Mouse (Mus musculus) gastrocnemius, postnatal 4 days (tissue): ENCODE results near the gene Zfp202. TPM values are rescaled to one million over a fixed set of nuclear protein-coding genes. Genes with fewer than 3 reads are reported as not detected.
"Not testable (repeated sequence)": the region's sequence is repeated elsewhere in the genome, so short reads cannot be mapped to it uniquely, and the experiment has no call there.

Source experiments
- DNase-seq, 2 experiments: peaks; one replicate each; pipeline ENCODE4 v3.0.0; 2021 to 2022; ENCODE audit warnings: low spot score in 2 of 2, mixed read lengths in 2 of 2
- long read RNA-seq, 2 experiments: library from polyadenylated mRNA; stranded (forward); transcript quantifications; one replicate each; pipeline ENCODE4 v2.0.0; 2021
- total RNA-seq, 2 experiments: library from RNA; stranded (reverse); gene quantifications; 2 replicates each; pipeline ENCODE4 v1.2.3; 2021

Zfp202 gene
- total RNA-seq: 1 to 10 TPM; 3.9 to 4.8 TPM
- long read RNA-seq, experiment 1, partial matches to known transcripts: 0 of 4 reads
- long read RNA-seq, experiment 1, other reads (novel, unspliced or antisense): 1 of 4 reads
- long read RNA-seq, experiment 2, partial matches to known transcripts: 0 of 6 reads
- long read RNA-seq, experiment 2, other reads (novel, unspliced or antisense): 3 of 6 reads

DNA sequence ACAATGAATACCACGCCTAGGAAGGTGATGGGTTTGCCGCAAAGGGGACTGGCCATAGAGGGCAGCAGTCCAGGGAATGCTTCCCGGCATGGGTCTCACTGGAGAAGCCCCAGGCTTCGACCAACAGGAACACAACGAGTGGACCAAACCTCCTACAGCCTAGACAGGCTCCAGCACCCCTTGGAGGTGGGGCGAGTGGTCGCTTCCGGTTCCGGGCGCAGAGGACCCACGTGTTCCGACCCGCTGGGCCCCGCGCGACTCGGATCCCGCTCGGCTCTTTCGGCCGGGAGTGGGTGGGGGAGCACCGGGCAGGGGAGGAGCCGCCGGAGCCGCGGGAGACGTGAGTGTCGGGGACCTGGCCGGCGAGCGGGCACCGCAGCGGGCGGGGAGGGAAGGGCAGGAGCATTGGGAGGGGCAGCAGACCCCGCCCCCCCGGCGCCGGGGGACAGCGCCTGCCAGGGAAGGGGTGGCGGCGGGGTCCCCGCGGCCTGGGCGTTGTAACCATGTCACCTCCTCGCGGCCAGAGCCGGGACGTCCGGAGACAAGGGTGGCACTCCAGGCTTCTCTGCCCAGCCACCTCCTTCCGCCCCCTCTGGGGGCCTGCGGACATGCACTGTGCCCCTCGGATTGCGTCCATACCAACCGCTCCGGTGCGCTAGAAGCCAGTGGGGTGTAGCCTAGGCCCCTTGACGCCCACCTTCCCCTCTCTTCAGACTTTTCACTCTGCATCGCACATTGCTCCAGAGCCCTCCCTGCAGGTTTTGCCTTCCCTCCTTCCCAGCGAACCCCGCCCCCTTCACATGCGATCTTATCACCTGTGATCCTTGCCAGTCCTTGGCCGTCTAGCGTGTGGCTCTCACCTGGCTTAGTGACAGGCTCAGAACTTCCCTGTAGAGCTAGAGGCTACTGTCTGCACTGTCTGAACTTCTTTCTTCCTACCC, at the start of gene Zfp202:
TSS of gene Zfp202 (plus strand) at position 219 of the 941 bp plus-strand sequence.
- DNase-seq: peak; percentile 79 to 90

DNA sequence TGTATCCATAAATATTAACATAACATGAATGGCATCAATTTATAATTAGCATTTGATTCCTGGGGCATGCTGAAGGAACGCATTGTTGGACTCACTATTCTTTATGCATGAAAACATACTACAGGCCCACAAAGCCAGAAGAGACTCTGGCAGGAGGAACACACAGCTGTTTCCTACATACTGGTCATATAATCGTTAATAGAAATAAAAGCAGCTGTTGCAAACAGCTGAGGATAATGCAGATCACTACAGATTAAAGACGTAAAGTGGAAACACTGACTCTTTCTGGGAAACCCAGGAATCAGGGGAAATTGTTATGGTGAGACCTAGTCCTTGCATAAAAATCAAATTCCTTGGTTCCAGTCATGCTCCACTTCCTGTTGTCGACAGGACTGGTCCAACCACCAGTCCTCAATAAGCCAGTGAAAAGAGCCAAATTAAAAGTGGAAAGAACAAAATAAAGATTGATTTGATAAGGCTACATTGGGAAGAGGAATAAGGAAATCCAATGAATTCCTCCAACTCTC, 36.9 kb upstream of the Zfp202 start:
- DNase-seq: no peak

GRCm38 (mm10) chr9:40166446-40166845, 25.7 kb upstream of the Zfp202 start:
- DNase-seq: peak in 1 of 2 experiments; percentile 34

GRCm38 (mm10) chr9:40177017-40177416, 15.1 kb upstream of the Zfp202 start:
- no peak for DNase-seq

- no peak for DNase-seq
Measured at GRCm38 (mm10) chr9:40180620-40181019, 11.5 kb upstream of the Zfp202 start, which contains the start of gene Olfr986. Olfr986 (plus strand) TSS chr9:40180920.

DNA sequence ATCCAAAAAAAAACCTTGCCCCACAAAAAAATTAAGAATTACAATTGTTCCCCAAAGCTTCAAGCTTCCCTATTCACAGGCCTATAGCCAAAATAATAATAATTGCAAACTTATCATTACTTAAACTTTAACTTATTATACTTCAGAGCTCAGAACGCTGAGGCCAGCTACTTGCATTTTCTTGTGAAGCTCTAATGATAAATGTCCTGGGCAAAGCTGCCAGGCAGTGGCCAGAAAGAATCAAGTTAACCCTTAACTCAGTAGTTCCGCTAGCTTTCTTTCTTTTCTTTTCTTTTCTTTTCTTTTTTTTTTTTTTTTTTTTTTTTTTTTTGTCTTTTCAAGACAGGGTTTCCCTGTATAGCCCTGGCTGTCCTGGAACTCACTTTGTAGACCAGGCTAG, 7.0 kb upstream of the Zfp202 start:
- DNase-seq: not testable (repeated sequence)

DNA sequence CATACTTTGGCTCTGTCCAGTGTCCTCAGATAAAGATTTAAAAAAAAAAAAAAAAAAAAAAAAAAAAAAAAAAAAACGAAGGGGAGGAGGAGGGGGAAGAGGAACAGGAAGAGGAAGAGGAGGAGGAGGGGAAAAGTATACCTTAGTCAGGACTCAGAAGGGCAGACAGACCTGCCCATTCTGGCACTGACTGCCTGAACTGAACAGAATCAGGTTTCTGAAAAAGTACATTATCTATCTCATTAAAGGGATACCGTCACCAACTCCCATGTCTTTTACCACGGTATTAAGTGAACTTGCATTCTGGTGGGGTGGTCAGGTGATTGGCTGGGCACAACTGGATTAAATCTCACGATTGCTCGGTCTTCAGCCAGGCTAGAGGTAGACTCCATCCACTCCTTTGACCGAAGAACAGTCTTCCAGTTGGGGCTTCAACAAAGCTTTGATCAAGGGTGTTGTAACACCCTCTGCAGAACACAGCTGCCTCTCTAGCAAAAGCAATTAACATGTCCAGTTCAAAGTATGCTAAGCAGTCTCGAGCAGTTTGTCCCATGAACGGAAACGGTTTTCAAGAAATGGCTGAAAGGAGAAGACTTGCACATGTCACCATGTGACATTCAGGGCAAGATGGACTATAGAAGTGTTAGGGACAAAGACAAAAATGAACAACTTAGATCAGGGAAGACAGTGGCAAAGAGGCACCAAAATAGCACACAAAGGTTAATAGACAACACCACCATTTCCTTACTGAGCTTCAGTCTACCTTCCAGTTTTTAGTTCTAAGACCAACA, 835 bp upstream of the Zfp202 start:
- DNase-seq: no peak

DNA sequence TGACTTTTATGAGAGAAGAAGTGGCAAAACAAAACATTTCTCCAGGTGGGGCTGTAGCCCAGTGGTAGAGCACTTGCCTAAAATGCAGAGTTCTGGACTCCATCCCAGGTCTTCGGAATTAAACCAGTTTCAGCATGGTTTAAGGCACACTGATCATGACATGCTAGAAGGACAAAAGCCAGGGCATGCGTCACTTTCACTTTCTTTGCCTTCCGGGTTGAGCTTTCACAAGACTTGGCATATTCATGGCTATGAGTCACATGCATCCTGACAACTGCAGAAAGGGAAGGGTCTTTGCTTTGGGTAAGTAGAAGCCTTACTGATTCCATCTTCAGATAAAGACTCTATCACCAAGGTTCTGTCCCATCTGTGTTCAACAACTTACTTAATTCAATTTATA, 3.9 kb downstream of the Zfp202 start:
- no peak for DNase-seq

GRCm38 (mm10) chr9:40206546-40206950, 14.4 kb downstream of the Zfp202 start:
- no peak for DNase-seq

- no peak for DNase-seq
Measured at GRCm38 (mm10) chr9:40210744-40211143, 18.6 kb downstream of the Zfp202 start.

DNA sequence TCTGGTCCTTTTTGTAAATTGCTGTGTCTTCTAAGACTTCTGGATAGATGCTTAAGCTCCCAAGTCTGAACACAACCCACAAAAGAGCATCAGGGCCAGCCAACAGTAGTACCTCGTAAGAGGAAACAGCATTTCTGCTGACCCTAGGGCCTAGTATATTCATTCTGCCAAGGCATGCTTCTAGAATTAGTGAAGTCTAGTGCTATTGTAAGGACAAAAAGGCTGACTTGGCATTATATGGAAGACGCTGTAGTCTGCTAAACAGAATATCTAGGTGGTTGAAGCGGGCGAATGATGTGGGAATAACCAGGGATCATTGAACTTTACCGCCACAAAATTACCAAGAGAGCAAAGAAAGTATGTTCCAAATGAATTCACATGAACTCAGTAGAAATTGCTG, 21.9 kb downstream of the Zfp202 start:
- DNase-seq: no peak

GRCm38 (mm10) chr9:40216651-40217050, 24.5 kb downstream of the Zfp202 start:
- no peak for DNase-seq

GRCm38 (mm10) chr9:40224289-40224688, 32.2 kb downstream of the Zfp202 start:
- no peak for DNase-seq

DNA sequence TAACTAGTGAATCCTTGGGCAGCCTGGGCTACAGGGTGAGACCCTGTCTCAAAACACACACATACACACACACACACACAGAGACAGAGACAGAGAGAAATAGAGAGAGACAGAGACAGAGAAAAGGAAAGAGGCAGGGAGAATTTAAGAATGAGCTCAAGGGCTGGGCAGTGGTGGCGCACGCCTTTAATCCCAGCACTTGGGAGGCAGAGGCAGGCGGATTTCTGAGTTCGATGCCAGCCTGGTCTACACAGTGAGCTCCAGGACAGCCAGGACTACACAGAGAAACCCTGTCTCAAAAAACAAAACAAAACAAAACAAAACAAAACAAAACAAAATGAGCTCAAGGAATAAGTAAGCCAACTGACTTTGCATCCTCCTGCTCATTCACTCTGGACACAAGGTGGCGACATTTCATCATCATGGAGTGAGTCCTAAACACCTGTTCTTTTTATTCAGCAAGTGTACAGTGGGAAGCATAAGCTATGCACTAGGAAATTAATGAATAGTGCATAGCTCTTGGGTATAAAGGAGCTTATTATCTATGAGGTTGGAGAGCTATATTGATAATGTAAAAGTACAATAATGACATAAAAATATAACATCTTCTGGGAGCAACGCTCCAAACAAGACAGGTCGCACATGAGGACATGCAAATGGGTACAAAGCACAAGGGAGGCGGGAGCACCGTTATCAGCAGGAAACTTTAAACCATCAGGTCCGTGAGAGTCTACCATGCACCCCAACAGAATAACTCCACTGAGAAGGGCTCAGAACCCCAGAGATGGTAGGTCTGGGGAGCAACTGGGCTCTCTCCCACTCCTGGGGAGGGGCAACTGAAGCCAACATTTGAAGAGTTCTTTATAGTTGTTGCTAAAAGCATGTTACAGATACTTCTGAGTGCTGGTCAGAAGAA, 36.0 kb downstream of the Zfp202 start:
- DNase-seq: peak in 1 of 2 experiments; percentile 33

- no peak for DNase-seq
Measured at GRCm38 (mm10) chr9:40228804-40229331, 36.8 kb downstream of the Zfp202 start.

GRCm38 (mm10) chr9:40229479-40229878, 37.4 kb downstream of the Zfp202 start:
- no peak for DNase-seq

GRCm38 (mm10) chr9:40231019-40231418, 38.9 kb downstream of the Zfp202 start:
- DNase-seq: no peak

DNA sequence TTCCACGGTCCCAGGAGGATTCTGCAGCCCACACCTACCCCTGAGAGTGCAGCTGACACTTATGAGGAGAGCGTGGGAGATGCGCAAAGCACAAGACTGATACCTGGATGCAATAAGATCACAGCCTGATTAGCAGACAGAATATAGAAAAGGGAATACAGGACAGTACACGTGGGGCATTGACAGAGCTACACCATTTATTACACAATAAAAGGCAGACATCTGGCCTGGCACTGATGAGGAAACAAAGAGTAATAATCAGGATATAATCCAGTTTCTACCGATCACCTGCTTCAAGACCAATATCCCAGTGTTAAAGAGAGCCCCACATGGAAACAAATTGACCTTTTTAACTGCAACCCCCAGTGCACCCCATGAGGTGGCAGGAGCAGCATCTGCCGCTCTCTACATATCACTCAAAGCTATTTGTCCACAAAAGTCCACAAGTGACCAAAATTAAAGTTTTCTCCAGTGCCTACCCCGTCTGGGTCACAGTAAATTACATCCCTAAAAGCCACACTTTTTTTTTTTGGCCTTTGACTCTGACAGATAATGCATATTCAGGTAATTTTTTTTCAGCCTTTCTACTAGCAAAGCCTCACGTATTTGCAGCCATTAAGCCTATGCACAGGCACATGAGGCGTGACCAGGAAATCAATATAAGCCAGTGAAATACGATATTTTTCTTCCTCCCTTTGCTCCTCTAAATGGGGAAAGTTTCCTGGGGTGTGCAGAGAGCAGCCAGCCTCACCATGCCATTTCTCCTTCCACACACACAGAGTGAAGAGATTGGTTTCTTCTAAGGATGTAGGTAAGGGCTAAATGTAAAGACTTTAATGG, 42.3 kb downstream of the Zfp202 start:
- DNase-seq: no peak

- no peak for DNase-seq
Measured at GRCm38 (mm10) chr9:40235220-40235619, 43.1 kb downstream of the Zfp202 start.
